Mouse (Mus musculus): Measurements from ENCODE around the gene Ccl7. TPM values are rescaled to one million over a fixed set of nuclear protein-coding genes. Genes with fewer than 3 reads are reported as not detected.

The Ccl7 gene
- polyA plus RNA-seq, 1 experiment, result not detected

GRCm38 (mm10) chr11:82019793-82020192 is 25.7 kb upstream of the Ccl7 start:
- Histone ChIP-seq H3K36me3 (ENCODE audit: control insufficient read depth, insufficient read depth, low read length) (no peaks in the 10 kb centered on the region), H3K4me1 (ENCODE audit: control insufficient read depth, insufficient read depth, low read length) (no peaks in the 10 kb centered on the region), H3K27ac (ENCODE audit: control insufficient read depth, insufficient read depth, low read depth, low read length) (no peak overlapping the region), H3K27me3 (ENCODE audit: control insufficient read depth, insufficient read depth, low read length) (no peaks in the 10 kb centered on the region), H3K4me3 (ENCODE audit: control insufficient read depth, low read depth, low read length) (no peak overlapping the region)
- TF ChIP-seq POLR2A (IDR thresholded peaks at IDR 0.05; ENCODE audit: control insufficient read depth, low read depth, low read length) (no peak), CTCF (IDR thresholded peaks at IDR 0.05; ENCODE audit: control insufficient read depth, insufficient read depth, insufficient replicate concordance, low read depth, low read length) (no peak)

- TF ChIP-seq CTCF (IDR thresholded peaks at IDR 0.05; ENCODE audit: control insufficient read depth, insufficient read depth, insufficient replicate concordance, low read depth, low read length), result no peak
- TF ChIP-seq POLR2A (IDR thresholded peaks at IDR 0.05; ENCODE audit: control insufficient read depth, low read depth, low read length), result no peak
- Histone ChIP-seq H3K4me1 (ENCODE audit: control insufficient read depth, insufficient read depth, low read length) (no peaks in the 10 kb centered on the region), H3K4me3 (ENCODE audit: control insufficient read depth, low read depth, low read length) (no peak overlapping the region), H3K27me3 (ENCODE audit: control insufficient read depth, insufficient read depth, low read length) (no peaks in the 10 kb centered on the region), H3K27ac (ENCODE audit: control insufficient read depth, insufficient read depth, low read depth, low read length) (no peak overlapping the region), H3K36me3 (ENCODE audit: control insufficient read depth, insufficient read depth, low read length) (no peaks in the 10 kb centered on the region)
These were observed 24.1 kb upstream of the Ccl7 start for GRCm38 (mm10) chr11:82021406-82021805.

GRCm38 (mm10) chr11:82022504-82023056 is 22.9 kb upstream of the Ccl7 start:
- no peak overlapping the region for H3K27ac ChIP-seq (ENCODE audit: control insufficient read depth, insufficient read depth, low read depth, low read length)
- TF ChIP-seq POLR2A (IDR thresholded peaks at IDR 0.05; ENCODE audit: control insufficient read depth, low read depth, low read length) (no peak), CTCF (IDR thresholded peaks at IDR 0.05; ENCODE audit: control insufficient read depth, insufficient read depth, insufficient replicate concordance, low read depth, low read length) (no peak)
- peak overlapping the region; percentile 3; the same call in 1 of the 2 replicates for H3K4me3 ChIP-seq (ENCODE audit: control insufficient read depth, low read depth, low read length)
- H3K4me1 ChIP-seq (ENCODE audit: control insufficient read depth, insufficient read depth, low read length), result no peaks in the 10 kb centered on the region
- H3K36me3 ChIP-seq (ENCODE audit: control insufficient read depth, insufficient read depth, low read length), result no peaks in the 10 kb centered on the region
- H3K27me3 ChIP-seq (ENCODE audit: control insufficient read depth, insufficient read depth, low read length), result no peaks in the 10 kb centered on the region

- no peak overlapping the region for H3K4me3 ChIP-seq (ENCODE audit: control insufficient read depth, low read depth, low read length)
- TF ChIP-seq POLR2A (IDR thresholded peaks at IDR 0.05; ENCODE audit: control insufficient read depth, low read depth, low read length) (no peak), CTCF (IDR thresholded peaks at IDR 0.05; ENCODE audit: control insufficient read depth, insufficient read depth, insufficient replicate concordance, low read depth, low read length) (no peak)
- no peak overlapping the region for H3K27ac ChIP-seq (ENCODE audit: control insufficient read depth, insufficient read depth, low read depth, low read length)
- H3K36me3 ChIP-seq (ENCODE audit: control insufficient read depth, insufficient read depth, low read length), result no peaks in the 10 kb centered on the region
- no peaks in the 10 kb centered on the region for H3K4me1 ChIP-seq (ENCODE audit: control insufficient read depth, insufficient read depth, low read length)
- no peaks in the 10 kb centered on the region for H3K27me3 ChIP-seq (ENCODE audit: control insufficient read depth, insufficient read depth, low read length)
These were observed 21.7 kb upstream of the Ccl7 start for GRCm38 (mm10) chr11:82023769-82024168.

- Histone ChIP-seq H3K27ac (ENCODE audit: control insufficient read depth, insufficient read depth, low read depth, low read length) (no peak overlapping the region), H3K36me3 (ENCODE audit: control insufficient read depth, insufficient read depth, low read length) (no peaks in the 10 kb centered on the region), H3K27me3 (ENCODE audit: control insufficient read depth, insufficient read depth, low read length) (no peaks in the 10 kb centered on the region), H3K4me1 (ENCODE audit: control insufficient read depth, insufficient read depth, low read length) (no peaks in the 10 kb centered on the region), H3K4me3 (ENCODE audit: control insufficient read depth, low read depth, low read length) (no peak overlapping the region)
- TF ChIP-seq POLR2A (IDR thresholded peaks at IDR 0.05; ENCODE audit: control insufficient read depth, low read depth, low read length) (no peak), CTCF (IDR thresholded peaks at IDR 0.05; ENCODE audit: control insufficient read depth, insufficient read depth, insufficient replicate concordance, low read depth, low read length) (no peak)
These were observed 15.3 kb upstream of the Ccl7 start for GRCm38 (mm10) chr11:82030171-82030570.

GRCm38 (mm10) chr11:82032136-82032535 is 13.4 kb upstream of the Ccl7 start:
- H3K36me3 ChIP-seq (ENCODE audit: control insufficient read depth, insufficient read depth, low read length), result no peaks in the 10 kb centered on the region
- H3K27ac ChIP-seq (ENCODE audit: control insufficient read depth, insufficient read depth, low read depth, low read length), result no peak overlapping the region
- H3K4me3 ChIP-seq (ENCODE audit: control insufficient read depth, low read depth, low read length), result no peak overlapping the region
- TF ChIP-seq POLR2A (IDR thresholded peaks at IDR 0.05; ENCODE audit: control insufficient read depth, low read depth, low read length), result no peak
- TF ChIP-seq CTCF (IDR thresholded peaks at IDR 0.05; ENCODE audit: control insufficient read depth, insufficient read depth, insufficient replicate concordance, low read depth, low read length), result no peak
- no peaks in the 10 kb centered on the region for H3K27me3 ChIP-seq (ENCODE audit: control insufficient read depth, insufficient read depth, low read length)
- H3K4me1 ChIP-seq (ENCODE audit: control insufficient read depth, insufficient read depth, low read length), result no peaks in the 10 kb centered on the region

- no peaks in the 10 kb centered on the region for H3K4me1 ChIP-seq (ENCODE audit: control insufficient read depth, insufficient read depth, low read length)
- H3K4me3 ChIP-seq (ENCODE audit: control insufficient read depth, low read depth, low read length), result no peak overlapping the region
- no peak for TF ChIP-seq POLR2A (IDR thresholded peaks at IDR 0.05; ENCODE audit: control insufficient read depth, low read depth, low read length)
- no peak for TF ChIP-seq CTCF (IDR thresholded peaks at IDR 0.05; ENCODE audit: control insufficient read depth, insufficient read depth, insufficient replicate concordance, low read depth, low read length)
- no peak overlapping the region; the same call in 1 of the 2 replicates for H3K27ac ChIP-seq (ENCODE audit: control insufficient read depth, insufficient read depth, low read depth, low read length)
- H3K27me3 ChIP-seq (ENCODE audit: control insufficient read depth, insufficient read depth, low read length), result no peaks in the 10 kb centered on the region
- H3K36me3 ChIP-seq (ENCODE audit: control insufficient read depth, insufficient read depth, low read length), result no peaks in the 10 kb centered on the region
These were observed 12.7 kb upstream of the Ccl7 start for GRCm38 (mm10) chr11:82032678-82033344.
